In genomic region chr11:54539486-54539885, GRCm38 (mm10) we compare ENCODE assay signal across 21 mouse cellular contexts. TPM values are rescaled to one million over a fixed set of nuclear protein-coding genes. Genes with fewer than 3 reads are reported as not detected.
A peak's percentile ranks its signal among the peaks of the same experiment; 100 is the strongest.
DNase-seq lines count a peak whose midpoint lies in the region; ATAC-seq and TF ChIP-seq lines count a peak whose summit lies in the region.
"Had no signal": no experiment of that assay in that cellular context is flagged by ENCODE, and none has a peak within 500 bp of the region (broad histone marks: within the 10 kb centered on the region; RNA-seq: fewer than 3 reads in every experiment).

No protein-coding gene starts in this region.

- H3K27me3 ChIP-seq in forebrain, embryonic 13.5 days = no peaks in the 10 kb centered on the region
- H3K27me3 ChIP-seq in forebrain, embryonic 11.5 days (ENCODE audit: control insufficient read depth, insufficient read depth, low read length) = no peaks in the 10 kb centered on the region
- H3K27me3 ChIP-seq in forebrain, embryonic 15.5 days = no peaks in the 10 kb centered on the region
- no peaks in the 10 kb centered on the region for H3K27me3 ChIP-seq in forebrain, embryonic 12.5 days
- H3K27me3 ChIP-seq: CH12.LX; embryonic facial prominence, embryonic 12.5 days had no signal

- peak; percentile 27; the same call in 1 of the 2 replicates for ATAC-seq in forebrain, embryonic 13.5 days
- ATAC-seq in forebrain, embryonic 11.5 days (replicated peaks; ENCODE audit: low FRiP score) = no peak
- ATAC-seq in forebrain, embryonic 15.5 days (replicated peaks) = peak; percentile 32; the same call in 1 of the 2 replicates
- no peak for ATAC-seq in forebrain, embryonic 12.5 days (ENCODE audit: low FRiP score)
- ATAC-seq: CD4-positive, CD25-positive, alpha-beta regulatory T cell, adult 4 months had no signal

- peak overlapping the region; percentile 54; the same call in 1 of the 2 replicates for H3K27ac ChIP-seq in forebrain, embryonic 13.5 days
- H3K27ac ChIP-seq in forebrain, embryonic 11.5 days (ENCODE audit: low read depth, low read length) = no peak overlapping the region
- H3K27ac ChIP-seq in forebrain, embryonic 15.5 days (replicated peaks) = peak overlapping the region; percentile 81; the same call in 1 of the 2 replicates
- H3K27ac ChIP-seq in forebrain, embryonic 12.5 days = no peak overlapping the region
- peak overlapping the region; percentile 40; the same call in 1 of the 2 replicates for H3K27ac ChIP-seq in layer of hippocampus, adult 2 months
- H3K27ac ChIP-seq: embryonic facial prominence, embryonic 10.5 days; embryonic facial prominence, embryonic 12.5 days had no signal

- H3K4me3 ChIP-seq in forebrain, embryonic 13.5 days = no peak overlapping the region
- H3K4me3 ChIP-seq in forebrain, embryonic 11.5 days (ENCODE audit: low read depth, low read length) = no peak overlapping the region
- no peak overlapping the region for H3K4me3 ChIP-seq in forebrain, embryonic 15.5 days
- H3K4me3 ChIP-seq in forebrain, embryonic 12.5 days (replicated peaks) = no peak overlapping the region
- no peak overlapping the region for H3K4me3 ChIP-seq in layer of hippocampus, adult 2 months
- H3K4me3 ChIP-seq: embryonic facial prominence, embryonic 10.5 days; embryonic facial prominence, embryonic 12.5 days had no signal

- 81% methylated on average over 2 of the region's 2 CpGs for WGBS in forebrain, embryonic 13.5 days
- 92% methylated on average over 2 of the region's 2 CpGs for WGBS in forebrain, embryonic 11.5 days
- WGBS in forebrain, embryonic 15.5 days = 57% methylated on average over 2 of the region's 2 CpGs
- 89% methylated on average over 2 of the region's 2 CpGs for WGBS in forebrain, embryonic 12.5 days

- no peaks in the 10 kb centered on the region for H3K9me3 ChIP-seq in forebrain, embryonic 13.5 days (replicated peaks)
- no peaks in the 10 kb centered on the region for H3K9me3 ChIP-seq in forebrain, embryonic 11.5 days (ENCODE audit: control insufficient read depth, low read length)
- no peaks in the 10 kb centered on the region for H3K9me3 ChIP-seq in forebrain, embryonic 15.5 days
- no peaks in the 10 kb centered on the region for H3K9me3 ChIP-seq in forebrain, embryonic 12.5 days
- H3K9me3 ChIP-seq: embryonic facial prominence, embryonic 10.5 days; embryonic facial prominence, embryonic 12.5 days; G1E had no signal

- no peak overlapping the region for H3K9ac ChIP-seq in forebrain, embryonic 13.5 days
- H3K9ac ChIP-seq in forebrain, embryonic 11.5 days (ENCODE audit: low read length) = no peak overlapping the region
- H3K9ac ChIP-seq in forebrain, embryonic 15.5 days (replicated peaks) = no peak overlapping the region
- H3K9ac ChIP-seq in forebrain, embryonic 12.5 days = no peak overlapping the region
- H3K9ac ChIP-seq: embryonic facial prominence, embryonic 12.5 days had no signal

- TF ChIP-seq CTCF in layer of hippocampus, adult 2 months (conservative IDR thresholded peaks at IDR 0.05) = no peak
- no peak for TF ChIP-seq CTCF in brain, embryonic 14.5 days (IDR thresholded peaks at IDR 0.05; ENCODE audit: borderline replicate concordance, extremely low read depth, insufficient read depth, insufficient read length)

- no peak for DNase-seq in forebrain, embryonic 11.5 days (ENCODE audit: low spot score)
- DNase-seq in layer of hippocampus, adult 2 months (ENCODE audit: low spot score in 2 of 2) = no peak
- no peak for DNase-seq in layer of hippocampus, adult 9-10 months (ENCODE audit: low spot score)
- DNase-seq in brain, embryonic 14.5 days (ENCODE audit: low read depth) = peak; percentile 41
- DNase-seq: adrenal gland, adult 2 months; adrenal gland, postnatal 10 days; adrenal gland, postnatal 25 days; B cell, adult 2 months; cerebellum, adult 11-12 months; cerebellum, adult 2 months; cerebellum, adult 9-10 months; cerebellum, postnatal 10 days; cerebellum, postnatal 25 days had no signal

- H3K4me1 ChIP-seq in forebrain, embryonic 13.5 days = peaks cover 19% of the 10 kb centered on the region
- no peaks in the 10 kb centered on the region for H3K4me1 ChIP-seq in forebrain, embryonic 11.5 days (replicated peaks; ENCODE audit: control insufficient read depth, insufficient read depth, low read length)
- H3K4me1 ChIP-seq in forebrain, embryonic 15.5 days = peaks cover 27% of the 10 kb centered on the region
- no peaks in the 10 kb centered on the region for H3K4me1 ChIP-seq in forebrain, embryonic 12.5 days

- no peaks in the 10 kb centered on the region for H3K36me3 ChIP-seq in forebrain, embryonic 13.5 days (ENCODE audit: poor library complexity, severe bottlenecking)
- H3K36me3 ChIP-seq in forebrain, embryonic 11.5 days (ENCODE audit: control insufficient read depth, insufficient read depth, low read length) = no peaks in the 10 kb centered on the region
- no peaks in the 10 kb centered on the region for H3K36me3 ChIP-seq in forebrain, embryonic 15.5 days
- no peaks in the 10 kb centered on the region for H3K36me3 ChIP-seq in forebrain, embryonic 12.5 days (replicated peaks)
- H3K36me3 ChIP-seq: embryonic facial prominence, embryonic 10.5 days; embryonic facial prominence, embryonic 12.5 days had no signal

- no peak for TF ChIP-seq POLR2A in brain, embryonic 14.5 days (IDR thresholded peaks at IDR 0.05; ENCODE audit: borderline replicate concordance, extremely low read depth, insufficient read depth, insufficient read length, poor library complexity, severe bottlenecking)

- no peak overlapping the region for H3K4me2 ChIP-seq in forebrain, embryonic 13.5 days
- H3K4me2 ChIP-seq in forebrain, embryonic 11.5 days (ENCODE audit: low read depth, low read length, severe bottlenecking) = no peak overlapping the region
- H3K4me2 ChIP-seq in forebrain, embryonic 15.5 days (replicated peaks) = no peak overlapping the region
- no peak overlapping the region for H3K4me2 ChIP-seq in forebrain, embryonic 12.5 days
- H3K4me2 ChIP-seq: embryonic facial prominence, embryonic 12.5 days had no signal

RNA-seq across cellular contexts. Expression of gene Rapgef6, which starts 16.8 kb away (rescaled TPM):
- polyA plus RNA-seq in forebrain, embryonic 13.5 days (2015; fragmentation: Nextera tagmentation; extraction: Ambion mirVana) = 36.4 and 40.4 TPM in 2 replicates
- 26.6 and 29.6 TPM in 2 replicates for polyA plus RNA-seq in forebrain, embryonic 11.5 days (2014; fragmentation: Nextera tagmentation; extraction: Ambion mirVana)
- polyA plus RNA-seq in forebrain, embryonic 15.5 days (2015; fragmentation: Nextera tagmentation; extraction: Ambion mirVana) = 35.7 and 36.0 TPM in 2 replicates
- 29.7 and 35.4 TPM in 2 replicates for polyA plus RNA-seq in forebrain, embryonic 12.5 days (2016; fragmentation: Nextera tagmentation; extraction: Ambion mirVana)
- 10 to 100 TPM; 42.9 to 53.3 TPM for total RNA-seq in layer of hippocampus, adult 2 months (2021)
- polyA plus RNA-seq in brain, embryonic 14.5 days (2012; rRNA removed) = 23.9 and 29.5 TPM in 2 replicates

Comparison
In these comparisons a context has a peak if more than half of its experiments do, and no peak if none do; other contexts are left out.
1. ATAC-seq: peak in forebrain, embryonic 13.5 days (single experiment) and forebrain, embryonic 15.5 days (single experiment); none in forebrain, embryonic 11.5 days (single experiment) and forebrain, embryonic 12.5 days (single experiment).
2. H3K27ac ChIP-seq: peak in forebrain, embryonic 13.5 days (single experiment), forebrain, embryonic 15.5 days (single experiment) and layer of hippocampus, adult 2 months (single experiment); none in forebrain, embryonic 11.5 days (single experiment) and forebrain, embryonic 12.5 days (single experiment).